Mouse (Mus musculus) stomach, postnatal 0 days (tissue): Measurements from ENCODE around the gene Dnah2.

Experiments
- CTCF ChIP-seq: IDR thresholded peaks from 2 replicates; pipeline ENCODE4 v1.5.1; 2016; ENCODE audit warnings: antibody characterized with exemption, low read depth, mild to moderate bottlenecking, moderate library complexity
- EP300 ChIP-seq: optimal IDR thresholded peaks from 2 replicates; pipeline ENCODE3; 2016; ENCODE audit warnings: antibody characterized with exemption

DNA sequence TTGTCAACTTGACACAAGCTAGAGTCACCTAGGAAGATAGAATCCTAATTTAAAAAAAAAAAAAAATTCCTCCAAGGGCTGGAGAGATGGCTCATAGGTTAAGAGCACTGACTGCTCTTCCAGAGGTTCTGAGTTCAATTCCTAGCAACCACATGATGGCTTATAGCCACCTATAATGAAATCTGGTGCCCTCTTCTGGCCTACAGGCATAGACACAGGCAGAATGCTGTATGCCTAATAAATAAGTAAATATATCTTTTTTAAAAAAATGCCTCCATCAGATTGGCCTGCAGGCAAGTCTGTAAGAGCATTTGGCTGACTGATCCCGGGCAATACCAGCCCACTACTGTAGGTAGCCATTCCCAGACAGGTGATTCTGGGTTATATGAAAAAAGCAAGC, 13.9 kb downstream of the Dnah2 start:
- TF ChIP-seq CTCF = peak; percentile 54
- no peak for TF ChIP-seq EP300
